Mouse (Mus musculus) limb, embryonic 12.5 days (tissue): ENCODE results near the gene Lmntd1. TPM values are rescaled to one million over a fixed set of nuclear protein-coding genes. Genes with fewer than 3 reads are reported as not detected.

ENCODE experiments used
- ATAC-seq: fragments of 200-750 bp; cut with Nextera tagmentation; 2 replicates; pipeline ENCODE4 v1.8.0; 2017; ENCODE audit warnings: low read depth, moderate TSS enrichment; ENCODE audit not compliant: insufficient number of reproducible peaks, insufficient read depth, low FRiP score, low TSS enrichment
- H3K27ac ChIP-seq: fragments of 300-500 bp; sonication (generic); 2 replicates; pipeline ENCODE4 v1.5.1; 2016; ENCODE audit warnings: mild to moderate bottlenecking, moderate library complexity
- H3K27me3 ChIP-seq: fragments of 300-500 bp; sonication (generic); 2 replicates; pipeline ENCODE4 v1.6.1; 2016; ENCODE audit warnings: mild to moderate bottlenecking, moderate library complexity
- H3K36me3 ChIP-seq: fragments of 300-500 bp; sonication (generic); 2 replicates; pipeline ENCODE4 v1.6.1; 2016; ENCODE audit warnings: mild to moderate bottlenecking, moderate library complexity
- H3K4me1 ChIP-seq: fragments of 300-500 bp; sonication (generic); replicated peaks from 2 replicates; pipeline ENCODE4 v1.6.1; 2016
- H3K4me2 ChIP-seq: fragments of 300-500 bp; sonication (generic); 2 replicates; pipeline ENCODE4 v1.6.1; 2016; ENCODE audit warnings: mild to moderate bottlenecking, moderate library complexity
- H3K4me3 ChIP-seq: fragments of 300-500 bp; sonication (generic); replicated peaks from 2 replicates; pipeline ENCODE4 v1.5.1; 2016; ENCODE audit warnings: mild to moderate bottlenecking
- H3K9ac ChIP-seq: fragments of 300-500 bp; sonication (generic); replicated peaks from 2 replicates; pipeline ENCODE4 v1.6.1; 2016; ENCODE audit warnings: mild to moderate bottlenecking, moderate library complexity
- H3K9me3 ChIP-seq: fragments of 300-500 bp; sonication (generic); 2 replicates; pipeline ENCODE4 v1.6.1; 2016; ENCODE audit warnings: mild to moderate bottlenecking, moderate library complexity
- WGBS: fragments of 180-500 bp; shearing (Covaris S2); methylation state at CpG from one replicate; pipeline ENCODE4 v1.1.7; 2016; 5-methylcytosine and 5-hydroxymethylcytosine counted together
- polyA plus RNA-seq: library from polyadenylated mRNA; unstranded; fragments of >200 nt; fragmentation: Nextera tagmentation; extraction: Ambion mirVana; gene quantifications from 2 replicates; pipeline ENCODE4 v1.2.1, GENCODE M21; 2016

The Lmntd1 gene
- polyA plus RNA-seq, 1 experiment from 2014 or later = 0.18 TPM

DNA sequence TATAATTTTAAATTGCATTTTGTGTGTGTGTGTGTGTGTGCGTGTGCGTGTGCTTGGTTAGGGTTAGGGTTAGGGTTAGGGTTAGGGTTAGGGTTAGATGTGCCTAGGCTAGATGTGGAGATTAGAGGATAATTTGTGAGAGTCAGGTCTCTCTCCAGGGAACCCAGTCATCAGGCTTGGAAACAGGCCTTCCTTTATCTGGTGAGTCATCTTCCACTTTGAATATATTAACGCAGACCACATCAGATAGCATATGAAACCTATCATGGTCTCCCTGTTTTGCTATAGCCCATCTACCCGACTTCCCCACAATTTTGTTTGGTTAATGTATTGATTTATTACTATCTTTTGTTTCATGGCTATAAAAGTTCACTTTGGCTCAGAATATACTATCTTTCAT is 242.5 kb downstream of the Lmntd1 start:
- WGBS = 92% methylated on average over 4 of the region's 4 CpGs
- no peaks in the 10 kb centered on the region for H3K36me3 ChIP-seq
- no peaks in the 10 kb centered on the region for H3K9me3 ChIP-seq
- H3K27ac ChIP-seq = no peak overlapping the region
- no peak overlapping the region for H3K9ac ChIP-seq
- H3K4me2 ChIP-seq = no peak overlapping the region
- ATAC-seq = no peak
- H3K4me3 ChIP-seq = no peak overlapping the region
- H3K4me1 ChIP-seq = peaks cover 20% of the 10 kb centered on the region
- no peaks in the 10 kb centered on the region for H3K27me3 ChIP-seq

DNA sequence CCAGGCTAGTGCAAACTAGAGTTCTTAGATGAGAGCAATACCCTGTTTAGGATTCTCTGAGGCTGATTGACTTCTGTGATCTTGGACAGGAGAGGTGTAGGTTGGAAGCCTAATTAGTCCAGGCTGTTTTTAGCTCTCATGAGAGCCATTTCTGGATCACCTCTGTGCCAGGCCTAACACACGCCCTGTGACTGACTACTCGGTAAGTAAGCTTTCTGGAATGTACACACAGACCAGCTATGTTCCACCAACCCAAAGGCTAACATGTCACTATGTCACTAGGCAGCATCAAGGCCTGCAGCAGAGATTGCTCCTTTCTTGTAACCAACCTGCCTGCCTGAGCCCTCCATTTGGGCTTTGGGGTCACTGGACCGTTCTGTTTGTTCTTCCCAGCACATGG is 243.8 kb downstream of the Lmntd1 start:
- ATAC-seq = no peak
- Histone ChIP-seq H3K4me3 (no peak overlapping the region), H3K36me3 (no peaks in the 10 kb centered on the region), H3K4me1 (peaks cover 20% of the 10 kb centered on the region), H3K27ac (no peak overlapping the region), H3K9me3 (no peaks in the 10 kb centered on the region), H3K27me3 (no peaks in the 10 kb centered on the region), H3K4me2 (no peak overlapping the region), H3K9ac (no peak overlapping the region)
- WGBS = 68% methylated on average over 3 of the region's 3 CpGs

DNA sequence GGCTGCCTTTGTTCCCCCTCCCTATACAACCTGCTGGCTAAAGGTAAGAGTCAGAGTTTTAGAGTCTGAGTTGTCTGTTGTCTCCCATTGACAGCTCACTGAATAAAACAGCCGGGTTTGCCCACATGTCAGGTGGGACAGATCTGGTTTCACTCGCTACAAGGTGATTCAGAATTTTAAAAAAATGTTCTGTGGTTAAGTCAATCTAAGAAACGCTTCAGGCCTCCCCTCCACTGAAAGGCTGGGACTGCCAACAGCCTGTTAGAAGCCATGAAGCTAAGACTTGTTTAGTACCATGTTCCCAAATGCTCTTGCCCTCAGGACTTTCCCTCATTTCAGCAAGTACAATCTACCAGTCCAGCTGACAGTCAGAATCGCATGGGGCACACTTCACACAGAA is 244.8 kb downstream of the Lmntd1 start:
- no peak overlapping the region for H3K27ac ChIP-seq
- H3K9ac ChIP-seq = no peak overlapping the region
- no peak overlapping the region for H3K4me3 ChIP-seq
- H3K9me3 ChIP-seq = no peaks in the 10 kb centered on the region
- WGBS = 38% methylated on average over 4 of the region's 4 CpGs
- H3K27me3 ChIP-seq = no peaks in the 10 kb centered on the region
- no peak for ATAC-seq
- no peaks in the 10 kb centered on the region for H3K36me3 ChIP-seq
- no peak overlapping the region for H3K4me2 ChIP-seq
- peaks cover 27% of the 10 kb centered on the region for H3K4me1 ChIP-seq

DNA sequence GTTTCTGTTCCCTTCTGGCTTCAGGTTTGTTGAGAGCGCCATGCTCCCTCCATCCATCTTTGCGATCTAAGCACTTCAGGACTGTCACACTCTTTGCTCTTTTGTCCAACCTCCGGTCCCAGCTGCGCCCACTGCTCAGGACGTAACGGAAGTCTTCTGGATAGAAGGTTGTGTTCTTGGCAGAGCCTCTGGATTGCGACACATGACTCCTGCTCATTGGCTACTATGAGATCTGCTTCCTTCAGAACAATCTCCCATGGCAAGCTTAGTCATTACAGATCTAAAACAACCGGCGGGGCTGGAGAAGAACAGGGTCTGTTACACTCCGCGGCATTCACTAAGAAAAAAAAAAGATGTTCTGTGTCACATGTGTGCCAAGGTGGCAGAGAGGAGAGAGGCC is 247.6 kb downstream of the Lmntd1 start:
- ATAC-seq = no peak
- H3K27ac ChIP-seq = no peak overlapping the region
- no peak overlapping the region for H3K4me3 ChIP-seq
- H3K4me2 ChIP-seq = no peak overlapping the region
- H3K27me3 ChIP-seq = no peaks in the 10 kb centered on the region
- 93% methylated on average over 11 of the region's 11 CpGs for WGBS
- H3K9ac ChIP-seq = no peak overlapping the region
- H3K9me3 ChIP-seq = no peaks in the 10 kb centered on the region
- H3K4me1 ChIP-seq = peaks cover 43% of the 10 kb centered on the region
- H3K36me3 ChIP-seq = no peaks in the 10 kb centered on the region

DNA sequence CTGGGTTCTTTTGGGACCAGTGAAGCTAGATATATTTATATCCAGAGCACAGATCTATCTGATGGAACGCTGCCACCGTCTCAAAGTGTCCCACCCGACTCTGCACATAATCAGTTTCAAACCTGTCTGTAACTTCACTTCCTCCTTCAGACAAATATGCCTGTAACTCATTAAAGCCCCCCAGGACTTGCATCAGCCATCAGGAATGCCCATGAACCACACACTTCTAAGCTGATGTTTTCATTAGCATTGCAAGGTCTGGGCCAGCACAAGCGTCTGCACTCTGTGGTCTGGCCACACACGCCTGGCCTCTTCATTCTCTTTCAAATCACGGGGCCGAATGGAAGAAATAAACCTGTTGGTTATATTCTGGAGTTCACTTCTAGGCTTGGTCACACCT is 250.4 kb downstream of the Lmntd1 start:
- Histone ChIP-seq H3K27me3 (no peaks in the 10 kb centered on the region), H3K4me3 (no peak overlapping the region), H3K36me3 (no peaks in the 10 kb centered on the region), H3K9me3 (no peaks in the 10 kb centered on the region), H3K4me2 (no peak overlapping the region), H3K4me1 (peaks cover 42% of the 10 kb centered on the region), H3K9ac (no peak overlapping the region), H3K27ac (peak overlapping the region; percentile 59)
- no peak for ATAC-seq
- WGBS = 28% methylated on average over 7 of the region's 7 CpGs

DNA sequence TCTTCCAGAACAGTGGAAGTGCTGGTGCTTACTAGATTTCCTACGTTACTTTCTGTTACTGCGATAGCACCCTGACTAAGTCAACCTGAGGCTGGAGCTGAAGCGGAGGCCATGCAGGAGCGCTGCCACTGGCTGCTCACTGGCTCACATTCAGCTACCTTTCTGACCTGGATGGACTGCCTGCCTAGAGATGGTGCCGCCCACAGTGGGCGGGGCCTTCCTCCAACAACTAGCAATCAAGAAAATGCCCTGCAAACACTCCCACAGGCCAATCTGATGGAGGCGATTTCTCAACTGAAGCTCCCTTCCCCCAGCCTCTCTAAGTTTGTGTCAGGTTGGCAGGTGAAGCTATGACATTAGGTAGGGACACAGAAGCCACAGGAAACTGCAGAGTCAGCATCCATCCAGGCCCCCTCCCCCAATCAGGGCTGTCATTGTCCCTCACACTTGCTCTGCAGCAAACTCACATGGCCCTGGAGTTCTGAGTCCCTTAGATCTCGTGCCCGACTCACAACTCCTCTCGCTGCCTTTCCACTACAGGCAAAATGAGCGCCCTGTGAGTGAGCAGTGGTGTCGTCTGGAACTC is 252.9 kb downstream of the Lmntd1 start:
- Histone ChIP-seq H3K4me1 (peaks cover 47% of the 10 kb centered on the region), H3K4me2 (no peak overlapping the region), H3K36me3 (no peaks in the 10 kb centered on the region), H3K27ac (peak overlapping the region; percentile 56; the same call in 1 of the 2 replicates), H3K9me3 (peaks cover under 1% of the 10 kb centered on the region; the same call in 1 of the 2 replicates), H3K4me3 (no peak overlapping the region), H3K9ac (no peak overlapping the region), H3K27me3 (no peaks in the 10 kb centered on the region)
- ATAC-seq = no peak
- WGBS = 57% methylated on average over 12 of the region's 12 CpGs

DNA sequence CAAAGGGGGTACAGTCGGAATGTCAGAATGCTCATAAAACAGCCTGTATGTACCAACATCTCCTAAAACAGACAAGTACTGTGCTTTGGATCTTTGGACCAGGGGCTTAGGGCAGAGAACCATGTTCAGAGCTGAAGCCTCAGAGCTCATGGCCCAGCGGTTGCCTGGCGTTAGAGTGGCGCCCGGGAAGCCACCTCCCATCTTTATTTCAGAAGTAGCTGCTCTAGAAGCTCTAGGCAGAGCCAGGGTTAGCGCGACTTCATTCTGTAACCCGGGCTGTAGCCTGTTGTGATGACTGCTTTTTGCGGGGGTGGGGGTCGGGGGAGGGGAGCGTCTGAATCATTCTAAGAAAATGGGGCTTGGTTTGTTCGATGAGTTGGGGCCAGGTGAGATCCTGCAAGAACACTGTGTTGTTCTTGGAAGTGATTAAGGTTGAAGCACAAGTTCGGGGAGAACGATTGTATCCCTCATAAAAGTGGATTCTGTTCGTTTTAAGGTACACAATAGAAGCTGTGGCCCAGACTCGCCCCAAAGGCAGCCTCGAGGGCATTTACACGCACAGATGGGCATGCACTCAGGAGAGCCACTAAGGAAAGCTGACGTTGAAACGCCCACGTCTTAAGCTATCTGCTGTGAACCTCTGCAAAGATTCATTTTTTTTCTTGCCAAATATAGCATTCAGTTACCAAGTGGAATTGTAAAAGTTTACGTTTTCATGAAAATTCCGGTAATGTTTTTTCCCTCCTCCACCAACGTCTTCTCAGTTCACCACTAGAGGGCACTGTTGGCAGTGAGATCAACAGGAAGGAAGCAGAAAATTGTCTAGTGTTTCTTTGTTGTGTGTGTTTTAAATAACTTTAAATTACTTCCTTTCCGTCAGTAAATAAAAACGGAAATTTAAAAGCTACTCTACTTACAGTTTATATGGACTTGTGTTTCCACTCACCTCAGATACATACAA is 254.4 kb downstream of the Lmntd1 start:
- H3K27ac ChIP-seq = no peak overlapping the region
- H3K27me3 ChIP-seq = no peaks in the 10 kb centered on the region
- peak overlapping the region; percentile 31 for H3K4me2 ChIP-seq
- no peaks in the 10 kb centered on the region for H3K36me3 ChIP-seq
- ATAC-seq = 0 out of 2 replicates have a peak, but pooled peaks have one; percentile 17
- peaks cover 44% of the 10 kb centered on the region for H3K4me1 ChIP-seq
- WGBS = 40% methylated on average over 26 of the region's 26 CpGs
- peaks cover 8% of the 10 kb centered on the region for H3K9me3 ChIP-seq
- no peak overlapping the region for H3K4me3 ChIP-seq
- no peak overlapping the region for H3K9ac ChIP-seq

DNA sequence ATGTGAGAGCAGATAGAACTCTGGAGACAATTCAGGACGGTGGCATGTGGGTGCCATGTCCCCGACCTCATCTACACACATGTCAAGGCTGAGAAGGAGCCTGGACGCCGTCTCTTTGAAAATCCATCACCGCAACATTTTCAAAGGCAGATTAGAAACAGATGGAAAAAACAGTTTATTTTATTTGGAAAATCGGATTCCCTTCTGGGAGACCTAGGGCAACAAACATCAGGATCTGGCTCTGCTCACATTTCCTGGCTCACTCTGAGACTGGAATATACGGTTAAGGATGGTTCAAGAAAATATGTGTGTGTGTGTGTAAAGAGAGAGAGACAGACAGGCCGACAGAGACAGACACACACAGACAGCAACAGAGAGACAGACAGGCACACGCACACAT is 256.1 kb downstream of the Lmntd1 start:
- no peak overlapping the region for H3K4me3 ChIP-seq
- 38% methylated on average over 9 of the region's 9 CpGs for WGBS
- H3K36me3 ChIP-seq = no peaks in the 10 kb centered on the region
- no peak overlapping the region for H3K4me2 ChIP-seq
- no peak overlapping the region for H3K9ac ChIP-seq
- peaks cover 29% of the 10 kb centered on the region for H3K4me1 ChIP-seq
- peak overlapping the region; percentile 68 for H3K27ac ChIP-seq
- no peak; the same call in 1 of the 2 replicates for ATAC-seq
- no peaks in the 10 kb centered on the region for H3K27me3 ChIP-seq
- H3K9me3 ChIP-seq = peaks cover 8% of the 10 kb centered on the region

DNA sequence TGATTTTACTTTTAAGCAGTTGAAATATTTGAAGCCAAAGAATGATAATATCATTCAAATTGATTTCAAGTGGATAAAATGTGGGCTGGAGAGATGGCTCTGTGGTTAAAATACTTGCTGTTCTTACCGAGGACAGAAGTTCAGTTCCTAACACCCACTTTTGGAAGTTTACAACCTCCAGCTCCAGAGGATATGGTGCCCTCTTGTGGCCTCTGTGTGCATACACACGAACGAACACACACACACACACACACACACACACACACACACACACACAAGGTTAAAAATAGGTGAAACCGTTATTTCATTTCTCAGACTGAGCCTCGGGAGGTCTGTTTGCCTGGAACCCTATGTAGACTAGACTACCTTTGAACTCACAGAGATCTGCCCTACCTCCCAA is 260.3 kb downstream of the Lmntd1 start:
- no peak overlapping the region for H3K27ac ChIP-seq
- H3K4me3 ChIP-seq = no peak overlapping the region
- H3K9ac ChIP-seq = no peak overlapping the region
- 94% methylated on average over 5 of the region's 5 CpGs for WGBS
- no peaks in the 10 kb centered on the region for H3K36me3 ChIP-seq
- peaks cover 5% of the 10 kb centered on the region for H3K4me1 ChIP-seq
- H3K4me2 ChIP-seq = no peak overlapping the region
- no peak for ATAC-seq
- H3K9me3 ChIP-seq = peaks cover 8% of the 10 kb centered on the region
- no peaks in the 10 kb centered on the region for H3K27me3 ChIP-seq

DNA sequence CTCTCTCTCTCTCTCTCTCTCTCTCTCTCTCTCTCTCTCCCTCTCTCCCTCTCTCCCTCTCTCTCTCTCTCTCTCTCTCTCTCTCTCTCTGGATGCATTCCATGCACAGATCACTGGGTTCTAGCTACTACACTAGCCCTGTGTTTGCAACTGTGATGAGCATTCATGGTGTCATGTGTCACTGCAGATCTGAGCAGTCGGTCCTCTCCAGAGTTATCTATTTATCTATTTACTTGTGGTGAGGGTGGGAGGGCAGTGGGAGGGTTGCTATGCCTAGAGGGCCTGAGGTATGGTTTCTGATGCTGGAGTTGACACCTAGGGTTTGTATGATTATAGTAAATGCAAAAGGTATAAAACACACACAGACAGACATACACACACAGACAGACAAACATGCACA is 261.4 kb downstream of the Lmntd1 start:
- Histone ChIP-seq H3K36me3 (no peaks in the 10 kb centered on the region), H3K4me3 (no peak overlapping the region), H3K4me2 (no peak overlapping the region), H3K9ac (no peak overlapping the region), H3K27ac (no peak overlapping the region), H3K9me3 (peaks cover 8% of the 10 kb centered on the region), H3K4me1 (no peaks in the 10 kb centered on the region; the same call in 1 of the 2 replicates), H3K27me3 (no peaks in the 10 kb centered on the region)
- ATAC-seq = no peak
- 32% methylated on average over 1 of the region's 1 CpGs for whole genome bisulfite sequencing

DNA sequence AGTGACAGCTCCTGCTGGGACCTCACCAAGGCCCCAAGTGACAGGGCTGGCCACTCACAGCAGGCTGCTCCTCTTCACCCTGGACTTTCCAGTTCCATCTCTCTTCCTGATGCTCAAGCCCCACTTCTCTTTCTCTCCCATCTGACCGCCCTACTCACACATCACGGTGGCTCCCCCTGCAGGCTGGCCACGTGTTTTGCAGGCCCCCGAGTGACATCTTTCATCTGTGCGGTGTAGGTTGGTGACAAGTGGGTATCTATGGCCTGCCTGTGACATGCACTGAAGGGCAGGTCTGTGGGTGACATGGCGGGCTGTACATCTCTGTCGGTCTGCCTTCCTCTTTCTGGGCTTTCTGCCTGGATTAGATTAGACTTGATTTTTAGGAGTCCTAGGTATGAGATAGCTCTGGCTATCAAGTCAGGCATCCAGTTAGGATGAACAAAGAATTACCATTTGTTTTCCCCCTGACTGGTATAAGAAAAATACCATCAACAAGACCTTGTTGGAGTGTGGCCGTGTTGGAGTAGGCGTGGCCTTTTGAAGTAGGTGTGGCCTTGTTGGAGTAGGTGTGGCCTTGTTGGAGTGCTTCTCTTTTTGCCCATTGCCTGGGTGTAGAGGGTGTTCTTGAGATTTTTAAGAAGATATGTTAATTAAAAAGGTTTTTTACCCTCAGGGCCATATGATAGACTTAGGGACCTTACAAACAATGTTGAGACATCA is 265.8 kb downstream of the Lmntd1 start:
- Histone ChIP-seq H3K4me2 (no peak overlapping the region), H3K36me3 (no peaks in the 10 kb centered on the region), H3K4me3 (no peak overlapping the region), H3K9me3 (no peaks in the 10 kb centered on the region), H3K9ac (no peak overlapping the region), H3K27ac (no peak overlapping the region), H3K27me3 (no peaks in the 10 kb centered on the region), H3K4me1 (no peaks in the 10 kb centered on the region; the same call in 1 of the 2 replicates)
- ATAC-seq = no peak
- WGBS = 66% methylated on average over 9 of the region's 9 CpGs
